Mouse (Mus musculus): ENCODE measurements at regions not wholly inside any gene's neighbourhood (a gene's known extent, or its start where the extent isn't known, plus 50 kb on each side); places are given as distances from the start of the nearest gene placed in this dataset.

GRCm38 (mm10) chr11:71674319-71674718 lies 75.4 kb upstream of the Wscd1 start:
- peak; percentile 70 for TF ChIP-seq CTCF (IDR thresholded peaks at IDR 0.05; ENCODE audit: borderline replicate concordance, extremely low read depth, insufficient read depth, insufficient read length)
- no peak for TF ChIP-seq POLR2A (IDR thresholded peaks at IDR 0.05; ENCODE audit: borderline replicate concordance, extremely low read depth, insufficient read depth, insufficient read length, poor library complexity, severe bottlenecking)

Measured in brain, embryonic 14.5 days (tissue).